Comparison of ENCODE assay signal across 13 mouse cellular contexts in the genomic region with DNA sequence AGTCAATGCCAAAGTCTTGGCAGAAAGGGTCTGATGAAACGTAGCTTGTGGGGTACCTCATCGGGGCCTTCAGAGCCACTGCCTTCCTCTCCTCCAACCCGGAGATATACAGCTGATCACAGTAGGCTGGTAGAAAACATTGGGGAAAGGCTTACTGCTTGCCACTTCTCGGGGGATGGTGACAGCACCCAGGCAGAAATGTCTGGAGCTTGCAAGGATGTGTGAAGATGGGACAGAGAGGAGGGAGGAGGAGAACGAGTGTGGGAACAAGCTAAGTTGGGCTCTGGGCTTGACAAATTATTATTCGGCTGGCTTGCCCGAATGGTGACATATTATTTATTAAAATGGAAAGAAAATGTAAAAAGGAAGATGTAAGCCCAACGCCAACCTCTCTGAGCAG.
DNase-seq lines count a peak whose midpoint lies in the region; ATAC-seq lines count a peak whose summit lies in the region.
"Had no signal": no experiment of that assay in that cellular context is flagged by ENCODE, and none has a peak within 500 bp of the region (broad histone marks: within the 10 kb centered on the region; RNA-seq: fewer than 3 reads in every experiment).

No protein-coding gene starts in this region.

- DNase-seq in frontal cortex, postnatal 10 days (ENCODE audit: low spot score in 2 of 2), result no peak
- peak; percentile 20 to 39 for DNase-seq in left cerebral cortex, postnatal 14 days (ENCODE audit: low spot score in 2 of 2)
- DNase-seq in left cerebral cortex, postnatal 4 days, result no peak
- DNase-seq in brain, adult 2 months (ENCODE audit: low read depth, low spot score), result peak; percentile 74
- DNase-seq in telencephalon, adult 2 months (ENCODE audit: low read depth, low spot score), result peak; percentile 67
- no peak for DNase-seq in cerebellum, adult 9-11 months
- DNase-seq: adrenal gland, postnatal 10 days; cerebellum, adult 18-20 months; cerebellum, postnatal 10 days; gastrocnemius, postnatal 10 days; heart, adult 2 months had no signal

- ATAC-seq in frontal cortex, adult (ENCODE audit: low TSS enrichment), result peak; percentile 85
- ATAC-seq: forebrain, embryonic 14.5 days had no signal

- intact Hi-C loops in left cerebral cortex, postnatal 14 days (cut with DNase I), result no loop called here
- intact Hi-C loops in left cerebral cortex, postnatal 4 days (cut with DNase I), result no loop called here

Comparison
In these comparisons a context has a peak if more than half of its experiments do, and no peak if none do; other contexts are left out.
1. DNase-seq: peak in left cerebral cortex, postnatal 14 days (2 of 2), brain, adult 2 months (single experiment) and telencephalon, adult 2 months (single experiment); none in frontal cortex, postnatal 10 days (0 of 2), left cerebral cortex, postnatal 4 days (single experiment) and cerebellum, adult 9-11 months (single experiment).